Mouse (Mus musculus): ENCODE results near the gene Epha8. TPM values are rescaled to one million over a fixed set of nuclear protein-coding genes. Genes with fewer than 3 reads are reported as not detected.
A peak's percentile ranks its signal among the peaks of the same experiment; 100 is the strongest.

Epha8 gene
- polyA plus RNA-seq, 1 experiment from 2014 or later, result 13.9 TPM

GRCm38 (mm10) chr4:136949266-136949989, 7.2 kb downstream of the Epha8 start:
- no peaks in the 10 kb centered on the region for H3K9me3 ChIP-seq (replicated peaks)
- H3K4me1 ChIP-seq, result peaks cover 38% of the 10 kb centered on the region
- no peak overlapping the region for H3K4me2 ChIP-seq
- H3K27ac ChIP-seq (replicated peaks), result no peak overlapping the region
- ATAC-seq (ENCODE audit: low FRiP score), result no peak
- H3K27me3 ChIP-seq (replicated peaks), result peaks cover 19% of the 10 kb centered on the region
- 31% methylated on average over 10 of the region's 10 CpGs for WGBS
- no peak overlapping the region for H3K9ac ChIP-seq (replicated peaks)
- H3K4me3 ChIP-seq (replicated peaks), result no peak overlapping the region
- no peaks in the 10 kb centered on the region for H3K36me3 ChIP-seq

GRCm38 (mm10) chr4:136945397-136945796, 11.2 kb downstream of the Epha8 start:
- Histone ChIP-seq H3K27ac (replicated peaks) (no peak overlapping the region), H3K9ac (replicated peaks) (no peak overlapping the region), H3K9me3 (replicated peaks) (no peaks in the 10 kb centered on the region), H3K4me1 (peaks cover 43% of the 10 kb centered on the region), H3K36me3 (no peaks in the 10 kb centered on the region), H3K27me3 (replicated peaks) (no peaks in the 10 kb centered on the region), H3K4me2 (no peak overlapping the region), H3K4me3 (replicated peaks) (no peak overlapping the region)
- no peak for ATAC-seq (ENCODE audit: low FRiP score)
- 65% methylated on average over 17 of the region's 17 CpGs for WGBS

GRCm38 (mm10) chr4:136944558-136945350, 11.9 kb downstream of the Epha8 start:
- H3K4me2 ChIP-seq, result no peak overlapping the region
- no peaks in the 10 kb centered on the region for H3K36me3 ChIP-seq
- no peak overlapping the region for H3K4me3 ChIP-seq (replicated peaks)
- no peaks in the 10 kb centered on the region for H3K9me3 ChIP-seq (replicated peaks)
- peaks cover 36% of the 10 kb centered on the region for H3K4me1 ChIP-seq
- no peak for ATAC-seq (ENCODE audit: low FRiP score)
- no peak overlapping the region for H3K9ac ChIP-seq (replicated peaks)
- H3K27me3 ChIP-seq (replicated peaks), result peaks cover 4% of the 10 kb centered on the region; the same call in 1 of the 2 replicates
- WGBS, result 67% methylated on average over 11 of the region's 11 CpGs
- no peak overlapping the region for H3K27ac ChIP-seq (replicated peaks)

GRCm38 (mm10) chr4:136943175-136943574, 13.4 kb downstream of the Epha8 start:
- peaks cover 29% of the 10 kb centered on the region for H3K4me1 ChIP-seq
- H3K27ac ChIP-seq (replicated peaks), result no peak overlapping the region
- no peaks in the 10 kb centered on the region for H3K36me3 ChIP-seq
- H3K27me3 ChIP-seq (replicated peaks), result peaks cover 10% of the 10 kb centered on the region
- no peak for ATAC-seq (ENCODE audit: low FRiP score)
- no peaks in the 10 kb centered on the region for H3K9me3 ChIP-seq (replicated peaks)
- H3K4me3 ChIP-seq (replicated peaks), result no peak overlapping the region
- no peak overlapping the region; the same call in 1 of the 2 replicates for H3K9ac ChIP-seq (replicated peaks)
- WGBS, result 32% methylated on average over 13 of the region's 13 CpGs
- peak overlapping the region; percentile 33 for H3K4me2 ChIP-seq

- Histone ChIP-seq H3K4me2 (peak overlapping the region; percentile 33), H3K9ac (replicated peaks) (no peak overlapping the region; the same call in 1 of the 2 replicates), H3K4me3 (replicated peaks) (no peak overlapping the region), H3K27ac (replicated peaks) (no peak overlapping the region), H3K27me3 (replicated peaks) (peaks cover 11% of the 10 kb centered on the region), H3K9me3 (replicated peaks) (no peaks in the 10 kb centered on the region), H3K36me3 (no peaks in the 10 kb centered on the region), H3K4me1 (peaks cover 29% of the 10 kb centered on the region)
- ATAC-seq (ENCODE audit: low FRiP score), result no peak
- WGBS, result 19% methylated on average over 18 of the region's 18 CpGs
Measured at GRCm38 (mm10) chr4:136942761-136943160, 13.9 kb downstream of the Epha8 start.

- WGBS, result 92% methylated on average over 5 of the region's 5 CpGs
Measured at GRCm38 (mm10) chr4:136937935-136938334, 18.7 kb downstream of the Epha8 start.

GRCm38 (mm10) chr4:136937344-136937743, 19.3 kb downstream of the Epha8 start:
- H3K4me3 ChIP-seq (replicated peaks), result no peak overlapping the region
- no peak for ATAC-seq (ENCODE audit: low FRiP score)
- H3K9ac ChIP-seq (replicated peaks), result no peak overlapping the region
- no peaks in the 10 kb centered on the region for H3K9me3 ChIP-seq (replicated peaks)
- no peak overlapping the region for H3K4me2 ChIP-seq
- no peak overlapping the region for H3K27ac ChIP-seq (replicated peaks)
- peaks cover 12% of the 10 kb centered on the region for H3K27me3 ChIP-seq (replicated peaks)
- H3K4me1 ChIP-seq, result peaks cover 10% of the 10 kb centered on the region
- WGBS, result 85% methylated on average over 4 of the region's 4 CpGs
- H3K36me3 ChIP-seq, result peaks cover 10% of the 10 kb centered on the region

More at GRCm38 (mm10) chr4:136937935-136938334, 18.7 kb downstream of the Epha8 start:
- H3K4me3 ChIP-seq (replicated peaks), result no peak overlapping the region
- no peak for ATAC-seq (ENCODE audit: low FRiP score)
- no peak overlapping the region for H3K9ac ChIP-seq (replicated peaks)
- no peaks in the 10 kb centered on the region for H3K9me3 ChIP-seq (replicated peaks)
- peaks cover 7% of the 10 kb centered on the region for H3K36me3 ChIP-seq
- H3K27ac ChIP-seq (replicated peaks), result no peak overlapping the region
- H3K4me2 ChIP-seq, result no peak overlapping the region
- H3K4me1 ChIP-seq, result peaks cover 16% of the 10 kb centered on the region
- H3K27me3 ChIP-seq (replicated peaks), result peaks cover 12% of the 10 kb centered on the region

- ATAC-seq (ENCODE audit: low FRiP score), result no peak
Measured at GRCm38 (mm10) chr4:136934746-136935613, 21.6 kb downstream of the Epha8 start.

GRCm38 (mm10) chr4:136930474-136930873, 26.1 kb downstream of the Epha8 start:
- no peak for ATAC-seq (ENCODE audit: low FRiP score)
- Histone ChIP-seq H3K9ac (replicated peaks) (no peak overlapping the region), H3K4me3 (replicated peaks) (no peak overlapping the region), H3K27me3 (replicated peaks) (no peaks in the 10 kb centered on the region), H3K4me2 (no peak overlapping the region), H3K9me3 (replicated peaks) (no peaks in the 10 kb centered on the region), H3K4me1 (peaks cover 35% of the 10 kb centered on the region), H3K36me3 (peaks cover 4% of the 10 kb centered on the region), H3K27ac (replicated peaks) (no peak overlapping the region)
- 92% methylated on average over 8 of the region's 8 CpGs for WGBS

More at GRCm38 (mm10) chr4:136934746-136935613, 21.6 kb downstream of the Epha8 start:
- peaks cover 7% of the 10 kb centered on the region for H3K4me1 ChIP-seq
- H3K27ac ChIP-seq (replicated peaks), result no peak overlapping the region
- H3K36me3 ChIP-seq, result peaks cover 10% of the 10 kb centered on the region
- H3K4me2 ChIP-seq, result no peak overlapping the region
- no peak overlapping the region for H3K9ac ChIP-seq (replicated peaks)
- 53% methylated on average over 18 of the region's 18 CpGs for WGBS
- H3K27me3 ChIP-seq (replicated peaks), result peaks cover 11% of the 10 kb centered on the region
- H3K4me3 ChIP-seq (replicated peaks), result no peak overlapping the region
- no peaks in the 10 kb centered on the region for H3K9me3 ChIP-seq (replicated peaks)

GRCm38 (mm10) chr4:136928928-136929327, 27.7 kb downstream of the Epha8 start:
- Histone ChIP-seq H3K36me3 (peaks cover 4% of the 10 kb centered on the region), H3K27me3 (replicated peaks) (no peaks in the 10 kb centered on the region), H3K4me2 (no peak overlapping the region), H3K9me3 (replicated peaks) (no peaks in the 10 kb centered on the region), H3K4me1 (peaks cover 34% of the 10 kb centered on the region), H3K4me3 (replicated peaks) (no peak overlapping the region), H3K9ac (replicated peaks) (no peak overlapping the region), H3K27ac (replicated peaks) (no peak overlapping the region)
- no peak for ATAC-seq (ENCODE audit: low FRiP score)
- WGBS, result 13% methylated on average over 5 of the region's 5 CpGs

GRCm38 (mm10) chr4:136925804-136926203, 30.8 kb downstream of the Epha8 start:
- ATAC-seq (ENCODE audit: low FRiP score), result 0 out of 2 replicates have a peak, but pooled peaks have one; percentile 12
- 0 out of 2 replicates have a peak overlapping the region, but pooled peaks have one; percentile 5 for H3K4me2 ChIP-seq
- H3K9me3 ChIP-seq (replicated peaks), result no peaks in the 10 kb centered on the region
- H3K36me3 ChIP-seq, result no peaks in the 10 kb centered on the region
- H3K27me3 ChIP-seq (replicated peaks), result 0 out of 2 replicates have a peak, but pooled peaks cover 4% of the 10 kb centered on the region
- no peak overlapping the region for H3K4me3 ChIP-seq (replicated peaks)
- H3K9ac ChIP-seq (replicated peaks), result no peak overlapping the region
- peaks cover 34% of the 10 kb centered on the region for H3K4me1 ChIP-seq
- peak overlapping the region; percentile 79 for H3K27ac ChIP-seq (replicated peaks)
- WGBS, result 7% methylated on average over 15 of the region's 15 CpGs
